Mouse (Mus musculus) testis, adult 2 months (tissue): ENCODE data around the gene Ugt1a2.
"Not testable (repeated sequence)": the region's sequence is repeated elsewhere in the genome, so short reads cannot be mapped to it uniquely, and the experiment has no call there.

ENCODE experiments used
- CTCF ChIP-seq: fragments of 200-500 bp; IDR thresholded peaks from 2 replicates; pipeline ENCODE4 v1.5.1; 2012; ENCODE audit warnings: low read depth, mild to moderate bottlenecking, inconsistent platforms, low read length, moderate library complexity; ENCODE audit not compliant: control insufficient read depth, insufficient read depth, insufficient replicate concordance
- POLR2A ChIP-seq: fragments of 200-500 bp; IDR thresholded peaks from 2 replicates; pipeline ENCODE4 v1.6.1; 2012; ENCODE audit warnings: low read depth, mild to moderate bottlenecking, inconsistent platforms, low read length, moderate library complexity; ENCODE audit not compliant: control insufficient read depth

DNA sequence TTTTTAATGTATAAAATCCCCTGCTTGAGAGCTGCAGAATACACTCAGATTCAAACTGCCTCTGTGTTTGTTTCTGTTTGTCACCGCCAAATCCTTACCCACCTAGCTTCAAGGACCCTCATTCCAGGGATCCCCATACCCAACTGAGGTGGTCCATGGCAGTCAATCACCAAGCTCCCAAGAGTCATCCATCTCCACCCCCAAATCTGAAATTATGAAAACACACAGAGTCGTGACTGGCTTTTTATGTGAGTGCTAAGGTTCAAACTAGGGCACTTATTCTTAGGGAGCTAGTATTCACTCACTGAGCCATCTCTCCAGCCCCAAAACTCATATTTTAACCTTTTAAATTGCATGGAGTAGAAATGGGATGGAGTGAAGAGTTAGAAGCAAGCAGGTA is 24.9 kb downstream of the Ugt1a2 start:
- not testable (repeated sequence) for TF ChIP-seq CTCF, POLR2A
